Mouse (Mus musculus): ENCODE data around the gene Blm.

- no peak for TF ChIP-seq CTCF (IDR thresholded peaks at IDR 0.05; ENCODE audit: insufficient read depth, low read depth, low read length)
- no peak for TF ChIP-seq POLR2A (IDR thresholded peaks at IDR 0.05; ENCODE audit: insufficient read depth, low read depth, low read length)
These were observed 4.3 kb downstream of the Blm start for GRCm38 (mm10) chr7:80530646-80531045.

Measured in olfactory bulb, adult 2 months (tissue).